Mouse (Mus musculus): ENCODE results near the gene Arid2. TPM values are rescaled to one million over a fixed set of nuclear protein-coding genes. Genes with fewer than 3 reads are reported as not detected.

The Arid2 gene
- polyA plus RNA-seq, 1 experiment: 9.3 TPM

- H3K79me2 ChIP-seq (ENCODE audit: control insufficient read depth, insufficient read depth): peaks cover 98% of the 10 kb centered on the region
- H3K4me2 ChIP-seq (ENCODE audit: low read depth): no peak overlapping the region
- no peak for TF ChIP-seq CEBPB (IDR thresholded peaks at IDR 0.05; ENCODE audit: insufficient read depth, poor library complexity, severe bottlenecking)
- TF ChIP-seq SRF (IDR thresholded peaks at IDR 0.05; ENCODE audit: control insufficient read depth, insufficient read length, low read depth): no peak
- no peak for TF ChIP-seq MYOG (IDR thresholded peaks at IDR 0.05; ENCODE audit: control insufficient read depth in 1 of 3, insufficient read depth in 1 of 3, insufficient read length in 2 of 3, low read depth in 2 of 3)
- TF ChIP-seq TCF3 (IDR thresholded peaks at IDR 0.05; ENCODE audit: insufficient read length, low read depth): no peak
- TF ChIP-seq POLR2A (IDR thresholded peaks at IDR 0.05; ENCODE audit: insufficient read length, low read depth): no peak
- TF ChIP-seq MYOD1 (IDR thresholded peaks at IDR 0.05; ENCODE audit: control insufficient read depth in 1 of 3, insufficient read length in 2 of 3, low read depth in 2 of 3): no peak
- no peak for TF ChIP-seq REST (IDR thresholded peaks at IDR 0.05; ENCODE audit: insufficient read depth, insufficient read length)
- TF ChIP-seq TCF12 (IDR thresholded peaks at IDR 0.05; ENCODE audit: insufficient read depth, poor library complexity, severe bottlenecking): no peak
- peaks cover 5% of the 10 kb centered on the region for H3K36me3 ChIP-seq (ENCODE audit: control insufficient read depth, insufficient read depth)
- no peak overlapping the region for H3K4me3 ChIP-seq
- H3ac ChIP-seq (ENCODE audit: control insufficient read depth, insufficient read length): no peak overlapping the region
- H3K27me3 ChIP-seq (ENCODE audit: control insufficient read depth, insufficient read depth, insufficient read length): no peaks in the 10 kb centered on the region
These were observed 6.1 kb downstream of the Arid2 start for GRCm38 (mm10) chr15:96293444-96293843.

GRCm38 (mm10) chr15:96297078-96297590, 9.8 kb downstream of the Arid2 start:
- H3ac ChIP-seq (ENCODE audit: control insufficient read depth, insufficient read length): no peak overlapping the region
- H3K4me2 ChIP-seq (ENCODE audit: low read depth): peak overlapping the region; percentile 33
- H3K4me3 ChIP-seq: no peak overlapping the region
- H3K36me3 ChIP-seq (ENCODE audit: control insufficient read depth, insufficient read depth): peaks cover 5% of the 10 kb centered on the region
- peaks cover 96% of the 10 kb centered on the region for H3K79me2 ChIP-seq (ENCODE audit: control insufficient read depth, insufficient read depth)
- H3K27me3 ChIP-seq (ENCODE audit: control insufficient read depth, insufficient read depth, insufficient read length): no peaks in the 10 kb centered on the region
- TF ChIP-seq E2F4 (IDR thresholded peaks at IDR 0.05; ENCODE audit: insufficient read depth) (no peak), MAX (IDR thresholded peaks at IDR 0.05; ENCODE audit: low read depth) (no peak), TCF12 (IDR thresholded peaks at IDR 0.05; ENCODE audit: insufficient read depth, poor library complexity, severe bottlenecking) (peak; percentile 89), MYOG (IDR thresholded peaks at IDR 0.05; ENCODE audit: control insufficient read depth in 1 of 3, insufficient read depth in 1 of 3, insufficient read length in 2 of 3, low read depth in 2 of 3) (peak; percentile 92 to 98 (median 97)), POLR2A (IDR thresholded peaks at IDR 0.05; ENCODE audit: insufficient read length, low read depth) (peak; percentile 22), SRF (IDR thresholded peaks at IDR 0.05; ENCODE audit: control insufficient read depth, insufficient read length, low read depth) (no peak), USF1 (IDR thresholded peaks at IDR 0.05; ENCODE audit: low read depth) (no peak), MYOD1 (IDR thresholded peaks at IDR 0.05; ENCODE audit: control insufficient read depth in 1 of 3, insufficient read length in 2 of 3, low read depth in 2 of 3) (peak; percentile 91 to 99 (median 98)), TCF3 (IDR thresholded peaks at IDR 0.05; ENCODE audit: insufficient read length, low read depth) (peak; percentile 92), POLR2AphosphoS2 (IDR thresholded peaks at IDR 0.05; ENCODE audit: insufficient read length, low read depth) (no peak), CEBPB (IDR thresholded peaks at IDR 0.05; ENCODE audit: insufficient read depth, poor library complexity, severe bottlenecking) (no peak), REST (IDR thresholded peaks at IDR 0.05; ENCODE audit: insufficient read depth, insufficient read length) (no peak)

GRCm38 (mm10) chr15:96297623-96298188, 10.4 kb downstream of the Arid2 start:
- Histone ChIP-seq H3ac (ENCODE audit: control insufficient read depth, insufficient read length) (no peak overlapping the region), H3K36me3 (ENCODE audit: control insufficient read depth, insufficient read depth) (peaks cover 5% of the 10 kb centered on the region), H3K27me3 (ENCODE audit: control insufficient read depth, insufficient read depth, insufficient read length) (no peaks in the 10 kb centered on the region), H3K4me2 (ENCODE audit: low read depth) (peak overlapping the region; percentile 33), H3K79me2 (ENCODE audit: control insufficient read depth, insufficient read depth) (peaks cover 91% of the 10 kb centered on the region), H3K4me3 (no peak overlapping the region)
- no peak for TF ChIP-seq MYOG (IDR thresholded peaks at IDR 0.05; ENCODE audit: control insufficient read depth in 1 of 3, insufficient read depth in 1 of 3, insufficient read length in 2 of 3, low read depth in 2 of 3)
- no peak for TF ChIP-seq TCF12 (IDR thresholded peaks at IDR 0.05; ENCODE audit: insufficient read depth, poor library complexity, severe bottlenecking)
- TF ChIP-seq POLR2AphosphoS2 (IDR thresholded peaks at IDR 0.05; ENCODE audit: insufficient read length, low read depth): peak; percentile 38
- TF ChIP-seq SRF (IDR thresholded peaks at IDR 0.05; ENCODE audit: control insufficient read depth, insufficient read length, low read depth): no peak
- TF ChIP-seq POLR2A (IDR thresholded peaks at IDR 0.05; ENCODE audit: insufficient read length, low read depth): peak; percentile 3

GRCm38 (mm10) chr15:96309310-96309709, 22.0 kb downstream of the Arid2 start:
- no peak for TF ChIP-seq POLR2AphosphoS2 (IDR thresholded peaks at IDR 0.05; ENCODE audit: insufficient read length, low read depth)
- no peak for TF ChIP-seq CEBPB (IDR thresholded peaks at IDR 0.05; ENCODE audit: insufficient read depth, poor library complexity, severe bottlenecking)
- no peak for TF ChIP-seq POLR2A (IDR thresholded peaks at IDR 0.05; ENCODE audit: insufficient read length, low read depth)
- no peak for TF ChIP-seq MYOG (IDR thresholded peaks at IDR 0.05; ENCODE audit: control insufficient read depth in 1 of 3, insufficient read depth in 1 of 3, insufficient read length in 2 of 3, low read depth in 2 of 3)
- TF ChIP-seq MAX (IDR thresholded peaks at IDR 0.05; ENCODE audit: low read depth): no peak
- no peak for TF ChIP-seq E2F4 (IDR thresholded peaks at IDR 0.05; ENCODE audit: insufficient read depth)
- TF ChIP-seq SRF (IDR thresholded peaks at IDR 0.05; ENCODE audit: control insufficient read depth, insufficient read length, low read depth): no peak
- no peak for TF ChIP-seq USF1 (IDR thresholded peaks at IDR 0.05; ENCODE audit: low read depth)
- no peak for TF ChIP-seq TCF12 (IDR thresholded peaks at IDR 0.05; ENCODE audit: insufficient read depth, poor library complexity, severe bottlenecking)
- no peak for TF ChIP-seq MYOD1 (IDR thresholded peaks at IDR 0.05; ENCODE audit: control insufficient read depth in 1 of 3, insufficient read length in 2 of 3, low read depth in 2 of 3)
- TF ChIP-seq REST (IDR thresholded peaks at IDR 0.05; ENCODE audit: insufficient read depth, insufficient read length): no peak
- TF ChIP-seq TCF3 (IDR thresholded peaks at IDR 0.05; ENCODE audit: insufficient read length, low read depth): no peak
- Histone ChIP-seq H3K4me2 (ENCODE audit: low read depth) (no peak overlapping the region), H3K27me3 (ENCODE audit: control insufficient read depth, insufficient read depth, insufficient read length) (no peaks in the 10 kb centered on the region), H3K4me3 (no peak overlapping the region), H3ac (ENCODE audit: control insufficient read depth, insufficient read length) (no peak overlapping the region), H3K36me3 (ENCODE audit: control insufficient read depth, insufficient read depth) (peaks cover 20% of the 10 kb centered on the region), H3K79me2 (ENCODE audit: control insufficient read depth, insufficient read depth) (peaks cover 74% of the 10 kb centered on the region)

All from myocyte (in vitro differentiated cells).